Mouse (Mus musculus) hindbrain, embryonic 16.5 days (tissue): Measurements from ENCODE around the gene Dmrta2. TPM values are rescaled to one million over a fixed set of nuclear protein-coding genes. Genes with fewer than 3 reads are reported as not detected.
A peak's percentile ranks its signal among the peaks of the same experiment; 100 is the strongest.

ENCODE experiments used
- ATAC-seq: fragments of 200-750 bp; cut with Nextera tagmentation; 2 replicates; pipeline ENCODE4 v1.8.0; 2017; ENCODE audit warnings: moderate TSS enrichment, moderate library complexity
- H3K27ac ChIP-seq: fragments of 300-500 bp; sonication (generic); 2 replicates; pipeline ENCODE4 v1.5.1; 2014; ENCODE audit warnings: low read depth, mild to moderate bottlenecking, control low read depth, low read length, moderate library complexity
- H3K27me3 ChIP-seq: fragments of 300-500 bp; sonication (generic); replicated peaks from 2 replicates; pipeline ENCODE4 v1.6.1; 2014; ENCODE audit warnings: low read length; ENCODE audit not compliant: control insufficient read depth, insufficient read depth
- H3K36me3 ChIP-seq: fragments of 300-500 bp; sonication (generic); 2 replicates; pipeline ENCODE4 v1.6.1; 2014; ENCODE audit warnings: mild to moderate bottlenecking, low read length, moderate library complexity, mixed read lengths; ENCODE audit not compliant: control insufficient read depth, insufficient read depth
- H3K4me1 ChIP-seq: fragments of 300-500 bp; sonication (generic); 2 replicates; pipeline ENCODE4 v1.6.1; 2014; ENCODE audit warnings: low read depth, low read length; ENCODE audit not compliant: control insufficient read depth, insufficient read depth
- H3K4me2 ChIP-seq: fragments of 300-500 bp; sonication (generic); 2 replicates; pipeline ENCODE4 v1.6.1; 2014; ENCODE audit warnings: mild to moderate bottlenecking, low read length, control low read depth, moderate library complexity
- H3K4me3 ChIP-seq: fragments of 300-500 bp; sonication (generic); 2 replicates; pipeline ENCODE4 v1.5.1; 2014; ENCODE audit warnings: mild to moderate bottlenecking, low read length, control low read depth, moderate library complexity
- H3K9ac ChIP-seq: fragments of 300-500 bp; sonication (generic); 2 replicates; pipeline ENCODE4 v1.6.1; 2014; ENCODE audit warnings: low read depth, mild to moderate bottlenecking, control low read depth, low read length, moderate library complexity
- H3K9me3 ChIP-seq: fragments of 300-500 bp; sonication (generic); 2 replicates; pipeline ENCODE4 v1.6.1; 2014; ENCODE audit warnings: mild to moderate bottlenecking, low read length, moderate library complexity; ENCODE audit not compliant: control insufficient read depth
- WGBS: fragments of 180-500 bp; shearing (Covaris S2); extraction: QIAGEN DNeasy Blood & Tissue Kit; methylation state at CpG from one replicate; pipeline ENCODE4 v1.1.7; 2014; 5-methylcytosine and 5-hydroxymethylcytosine counted together
- polyA plus RNA-seq: library from polyadenylated mRNA; unstranded; fragments of >200 nt; fragmentation: Nextera tagmentation; extraction: Ambion mirVana; gene quantifications from 2 replicates; pipeline ENCODE4 v1.2.1, GENCODE M21; 2015

Dmrta2 gene
- polyA plus RNA-seq, 1 experiment from 2014 or later, result 0.05 TPM

DNA sequence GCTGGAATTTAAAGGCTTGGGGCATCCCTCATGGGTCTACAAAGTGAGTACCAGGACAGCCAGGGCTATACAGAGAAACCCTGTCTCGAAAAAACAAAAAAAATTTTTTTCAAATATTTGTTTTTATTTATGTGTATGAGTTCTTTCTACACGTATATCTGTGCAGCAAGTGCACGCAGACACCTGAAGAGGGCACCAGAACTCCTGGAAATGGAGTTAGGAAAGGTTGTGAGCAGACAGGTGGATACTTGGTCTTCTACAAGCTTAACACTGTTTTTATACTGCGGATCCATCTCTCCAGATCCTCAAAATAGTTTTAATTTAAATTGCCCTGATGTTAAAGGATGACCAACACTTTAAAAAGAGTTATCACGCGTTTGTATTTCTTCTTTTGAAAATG, 11.4 kb downstream of the Dmrta2 start:
- WGBS, result 33% methylated on average over 6 of the region's 6 CpGs

GRCm38 (mm10) chr4:110006044-110006443, 28.2 kb downstream of the Dmrta2 start:
- Histone ChIP-seq H3K27me3 (no peaks in the 10 kb centered on the region), H3K4me3 (no peak overlapping the region), H3K4me1 (no peaks in the 10 kb centered on the region), H3K36me3 (no peaks in the 10 kb centered on the region), H3K27ac (no peak overlapping the region), H3K9me3 (no peaks in the 10 kb centered on the region), H3K9ac (no peak overlapping the region), H3K4me2 (no peak overlapping the region)
- no peak for ATAC-seq
- 97% methylated on average over 1 of the region's 1 CpGs for WGBS

More for the DNA sequence above, 11.4 kb downstream of the Dmrta2 start:
- Histone ChIP-seq H3K9ac (no peak overlapping the region), H3K27ac (no peak overlapping the region), H3K9me3 (no peaks in the 10 kb centered on the region), H3K4me3 (no peak overlapping the region), H3K36me3 (no peaks in the 10 kb centered on the region), H3K27me3 (peaks cover 52% of the 10 kb centered on the region), H3K4me2 (no peak overlapping the region), H3K4me1 (no peaks in the 10 kb centered on the region)
- no peak for ATAC-seq

GRCm38 (mm10) chr4:110019145-110019544, 41.3 kb downstream of the Dmrta2 start:
- WGBS, result 56% methylated on average over 9 of the region's 9 CpGs
- Histone ChIP-seq H3K4me3 (no peak overlapping the region), H3K27ac (no peak overlapping the region), H3K9me3 (no peaks in the 10 kb centered on the region), H3K4me2 (no peak overlapping the region), H3K36me3 (no peaks in the 10 kb centered on the region), H3K9ac (no peak overlapping the region), H3K27me3 (peaks cover 9% of the 10 kb centered on the region), H3K4me1 (no peaks in the 10 kb centered on the region)
- no peak for ATAC-seq

GRCm38 (mm10) chr4:110020255-110020654, 42.4 kb downstream of the Dmrta2 start:
- Histone ChIP-seq H3K36me3 (no peaks in the 10 kb centered on the region), H3K4me3 (peak overlapping the region; percentile 22; the same call in 1 of the 2 replicates), H3K27me3 (peaks cover 9% of the 10 kb centered on the region), H3K4me1 (no peaks in the 10 kb centered on the region), H3K9me3 (no peaks in the 10 kb centered on the region), H3K27ac (no peak overlapping the region), H3K9ac (peak overlapping the region; percentile 24; the same call in 1 of the 2 replicates), H3K4me2 (peak overlapping the region; percentile 54)
- 9% methylated on average over 12 of the region's 12 CpGs for WGBS
- peak; percentile 35 for ATAC-seq

DNA sequence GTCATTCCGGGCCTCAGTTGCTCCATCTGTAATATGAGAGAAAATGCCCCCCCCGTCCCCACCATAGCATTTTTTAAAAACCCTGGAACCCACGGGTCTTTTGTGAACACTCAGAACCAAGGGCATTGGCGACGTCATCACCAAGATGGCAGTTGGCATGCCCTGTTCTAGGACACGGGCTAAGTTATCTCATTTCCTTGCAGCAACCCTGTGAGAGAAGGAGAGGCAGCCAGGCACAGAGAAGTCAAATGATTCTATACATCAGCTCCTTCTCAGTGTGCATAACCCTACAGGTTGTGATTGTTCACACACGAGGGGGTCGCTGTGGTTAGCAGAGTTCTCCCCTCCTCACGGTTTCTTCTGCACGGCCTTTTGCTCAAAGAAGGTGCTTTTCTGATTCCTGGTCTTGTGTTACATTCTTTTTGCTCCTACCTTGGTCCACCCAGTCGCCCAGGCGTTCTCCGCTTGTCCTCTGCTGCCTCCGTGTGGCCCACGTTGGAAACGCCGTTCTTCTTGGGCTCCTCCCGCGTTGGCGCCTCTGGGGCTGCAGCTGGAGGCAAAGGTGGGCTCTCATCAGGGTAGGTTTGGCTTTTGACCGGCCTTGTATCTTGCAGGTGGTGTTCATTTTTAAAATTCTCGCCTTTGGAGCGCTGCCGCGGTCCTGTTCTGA, 44.2 kb downstream of the Dmrta2 start:
- Histone ChIP-seq H3K9me3 (no peaks in the 10 kb centered on the region), H3K4me2 (peak overlapping the region; percentile 35), H3K27me3 (peaks cover 9% of the 10 kb centered on the region), H3K27ac (no peak overlapping the region), H3K9ac (no peak overlapping the region), H3K36me3 (no peaks in the 10 kb centered on the region), H3K4me1 (no peaks in the 10 kb centered on the region), H3K4me3 (peak overlapping the region; percentile 4; the same call in 1 of the 2 replicates)
- 15% methylated on average over 25 of the region's 25 CpGs for WGBS
- peak; percentile 75 for ATAC-seq

- 63% methylated on average over 6 of the region's 6 CpGs for WGBS
- no peaks in the 10 kb centered on the region for H3K36me3 ChIP-seq
- no peak overlapping the region for H3K4me3 ChIP-seq
- no peak overlapping the region for H3K27ac ChIP-seq
- peak; percentile 89 for ATAC-seq
- no peaks in the 10 kb centered on the region for H3K9me3 ChIP-seq
- 0 out of 2 replicates have a peak, but pooled peaks cover 8% of the 10 kb centered on the region for H3K27me3 ChIP-seq
- H3K4me2 ChIP-seq, result no peak overlapping the region
- H3K4me1 ChIP-seq, result no peaks in the 10 kb centered on the region
- H3K9ac ChIP-seq, result no peak overlapping the region
These were observed 50.8 kb downstream of the Dmrta2 start for GRCm38 (mm10) chr4:110028461-110029188.

DNA sequence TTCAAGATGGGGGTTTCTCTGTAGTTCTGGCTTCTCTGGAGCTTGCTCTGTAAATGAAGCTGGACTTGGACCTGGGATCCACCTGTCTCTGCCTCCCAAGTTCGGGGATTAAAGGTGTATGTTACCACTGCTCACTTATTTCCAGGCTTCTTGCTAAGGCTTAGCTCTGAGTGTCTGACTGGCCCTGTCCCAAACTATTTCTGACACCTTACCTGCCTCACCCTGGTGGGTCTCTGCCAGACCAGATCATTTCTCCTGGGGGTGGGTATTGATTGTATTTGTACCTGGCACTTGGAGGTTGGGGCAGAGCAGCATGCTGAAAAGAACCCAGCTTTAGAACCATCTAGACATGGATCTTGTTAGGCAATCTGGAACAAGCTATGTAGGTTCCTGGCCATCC, 51.6 kb downstream of the Dmrta2 start:
- 0 out of 2 replicates have a peak, but pooled peaks cover 8% of the 10 kb centered on the region for H3K27me3 ChIP-seq
- H3K4me2 ChIP-seq, result no peak overlapping the region
- WGBS, result 83% methylated on average over 1 of the region's 1 CpGs
- no peak overlapping the region for H3K27ac ChIP-seq
- no peaks in the 10 kb centered on the region for H3K9me3 ChIP-seq
- ATAC-seq, result no peak
- no peaks in the 10 kb centered on the region for H3K36me3 ChIP-seq
- no peak overlapping the region for H3K9ac ChIP-seq
- no peak overlapping the region for H3K4me3 ChIP-seq
- no peaks in the 10 kb centered on the region for H3K4me1 ChIP-seq
